Mouse (Mus musculus) urinary bladder, postnatal 10 days (tissue): Measurements from ENCODE around the gene Manba.
A peak's percentile ranks its signal among the peaks of the same experiment; 100 is the strongest.
"Not testable (repeated sequence)": the region's sequence is repeated elsewhere in the genome, so short reads cannot be mapped to it uniquely, and the experiment has no call there.

ENCODE experiments used
- DNase-seq: peaks from one replicate; pipeline ENCODE4 v3.0.0; 2022; ENCODE audit warnings: low spot score

Gene Manba

GRCm38 (mm10) chr3:135485128-135485899 is at the start of gene Manba:
Gene Manba (plus strand): TSS chr3:135485611.
- peak; percentile 11 for DNase-seq

- DNase-seq: no peak
Observed at GRCm38 (mm10) chr3:135436901-135437616, 48.4 kb upstream of the Manba start.

GRCm38 (mm10) chr3:135437758-135438495 is 47.5 kb upstream of the Manba start, which contains the start of gene Ube2d3:
Gene Ube2d3 (plus strand): TSS chr3:135438149.
- DNase-seq: peak; percentile 95

- DNase-seq: peak; percentile 87
Observed at GRCm38 (mm10) chr3:135438531-135438912, 46.9 kb upstream of the Manba start.

DNA sequence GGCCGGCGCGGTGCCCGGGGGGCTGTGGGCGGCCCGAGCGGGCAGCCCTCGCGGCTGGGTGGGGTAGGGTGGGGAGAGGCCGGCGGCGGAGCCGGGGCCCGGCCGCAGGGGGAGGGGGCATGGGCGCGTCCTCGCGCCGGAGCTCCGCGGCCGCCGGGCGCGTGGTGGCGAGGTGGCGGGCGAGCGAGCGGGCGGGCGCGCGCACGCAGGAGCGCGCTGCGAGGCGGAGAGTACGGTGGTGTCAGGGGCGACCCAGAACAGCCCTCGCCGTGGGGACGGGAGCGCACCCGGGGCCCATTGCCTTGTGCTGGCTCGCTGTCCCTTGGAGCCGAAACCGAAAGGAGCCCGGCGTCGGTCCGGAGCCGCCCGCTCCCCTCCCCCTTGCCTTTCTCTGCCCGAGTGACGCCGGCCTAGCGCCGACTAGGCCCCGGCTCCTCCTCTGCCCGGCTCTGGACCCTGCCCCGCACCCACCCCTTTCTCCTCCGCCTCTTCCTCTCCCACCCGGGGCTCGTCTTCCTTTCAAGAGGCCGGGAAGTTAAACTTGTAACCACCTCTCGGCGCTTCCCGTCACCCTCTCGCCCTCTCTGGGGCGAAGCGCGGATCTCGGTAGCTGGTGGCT is 46.4 kb upstream of the Manba start:
- peak; percentile 35 for DNase-seq

DNA sequence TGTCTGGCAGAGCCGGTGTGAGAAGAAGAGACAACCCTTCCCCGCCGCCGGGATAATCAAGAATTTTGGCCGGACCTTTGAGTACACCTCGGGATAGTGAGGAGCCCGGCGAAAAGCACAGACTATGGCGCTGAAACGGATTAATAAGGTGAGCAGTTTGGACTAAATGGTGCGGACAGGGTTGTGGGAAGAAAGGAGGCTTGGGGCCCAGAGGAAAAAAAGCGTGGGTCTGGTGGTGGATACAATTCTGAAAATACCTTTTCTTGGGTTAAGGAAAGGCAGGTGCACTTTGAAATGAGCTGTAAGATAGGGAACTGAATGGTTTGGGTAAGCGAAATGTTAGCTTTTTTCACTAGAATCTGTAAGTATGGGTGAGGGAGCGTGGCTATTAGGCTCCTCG is 45.8 kb upstream of the Manba start:
- DNase-seq: no peak

DNA sequence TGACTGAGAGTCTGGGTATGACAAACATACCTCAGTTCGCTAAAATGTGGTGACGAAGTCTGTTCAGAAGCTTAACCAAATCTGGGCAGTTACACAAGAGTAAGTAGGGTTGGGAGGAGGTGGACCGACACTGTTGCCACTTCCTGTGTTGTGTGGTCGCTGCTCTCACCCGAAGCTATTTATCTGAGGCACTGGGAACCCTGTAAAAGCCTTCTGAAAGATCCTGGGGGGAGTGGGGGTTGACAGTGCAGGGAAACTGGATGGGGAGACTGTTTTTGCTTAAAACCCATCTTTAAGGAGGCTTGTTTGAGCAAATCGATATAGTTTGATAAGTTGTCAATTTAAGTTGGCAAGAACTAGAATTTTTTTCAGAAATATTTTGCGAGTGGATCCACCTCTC is 45.2 kb upstream of the Manba start:
- no peak for DNase-seq

- no peak for DNase-seq
Observed at GRCm38 (mm10) chr3:135440621-135441020, 44.8 kb upstream of the Manba start.

DNA sequence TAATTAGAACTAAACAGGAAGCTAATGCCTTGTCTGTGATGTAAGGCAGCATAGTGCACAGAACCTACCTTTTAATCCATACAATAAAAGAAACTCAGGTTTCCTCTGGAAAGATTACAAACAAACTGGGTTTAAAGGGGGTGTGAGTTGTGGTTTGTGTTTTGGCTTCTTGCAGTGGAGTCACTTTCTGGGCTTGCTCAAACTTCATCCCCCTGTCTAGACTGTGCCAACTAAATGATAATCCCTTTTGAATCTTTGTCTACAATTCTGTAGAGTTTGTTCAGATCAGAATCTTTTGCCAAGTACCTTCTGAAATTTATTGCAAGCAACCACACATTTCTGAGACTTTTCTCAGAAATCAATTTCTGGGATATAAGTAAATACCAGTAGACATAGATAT is 40.5 kb upstream of the Manba start:
- DNase-seq: no peak

GRCm38 (mm10) chr3:135458981-135459380 is 26.4 kb upstream of the Manba start:
- no peak for DNase-seq

GRCm38 (mm10) chr3:135468402-135468801 is 17.0 kb upstream of the Manba start:
- no peak for DNase-seq

GRCm38 (mm10) chr3:135469146-135469545 is 16.3 kb upstream of the Manba start:
- DNase-seq: no peak

DNA sequence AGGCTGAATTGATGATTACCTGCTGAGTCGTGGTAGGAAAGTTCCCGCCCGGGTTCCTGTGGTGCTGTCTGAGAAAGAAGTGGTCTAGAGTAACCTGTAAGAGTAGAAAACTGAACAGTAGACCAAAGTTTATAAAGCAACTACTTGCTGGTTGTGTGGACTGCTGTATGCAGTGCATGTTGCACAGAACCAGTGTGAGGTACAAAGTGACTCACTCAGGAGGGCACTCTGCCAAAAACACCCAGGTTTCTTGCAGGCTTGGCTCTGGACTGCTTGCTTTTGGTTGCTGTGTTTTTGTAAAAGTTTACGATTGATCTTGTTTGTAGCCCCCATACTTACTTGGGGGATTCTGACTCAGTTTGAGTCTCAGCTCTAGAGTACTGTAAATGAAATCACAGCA is 15.4 kb upstream of the Manba start:
- DNase-seq: peak; percentile 30

DNA sequence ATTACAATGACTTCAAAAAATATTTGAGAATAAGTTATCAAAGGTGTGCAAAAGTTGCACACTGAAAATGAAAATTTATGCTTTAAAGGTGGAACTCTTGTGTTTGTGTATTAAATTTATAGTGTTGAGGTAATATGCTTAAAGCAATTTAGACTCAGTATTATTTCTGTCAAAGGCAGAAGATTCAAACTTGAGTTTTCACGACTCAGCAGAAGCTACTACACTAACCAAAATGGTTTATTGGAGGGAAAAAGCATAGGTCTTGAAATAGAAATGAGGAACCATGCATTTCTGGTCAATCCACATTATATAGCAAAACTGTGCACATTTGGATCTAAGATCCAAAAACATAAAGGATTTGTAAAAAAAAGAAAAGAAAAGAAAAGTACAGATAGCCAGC is 14.6 kb upstream of the Manba start:
- DNase-seq: no peak

GRCm38 (mm10) chr3:135475025-135475424 is 10.4 kb upstream of the Manba start:
- DNase-seq: no peak

DNA sequence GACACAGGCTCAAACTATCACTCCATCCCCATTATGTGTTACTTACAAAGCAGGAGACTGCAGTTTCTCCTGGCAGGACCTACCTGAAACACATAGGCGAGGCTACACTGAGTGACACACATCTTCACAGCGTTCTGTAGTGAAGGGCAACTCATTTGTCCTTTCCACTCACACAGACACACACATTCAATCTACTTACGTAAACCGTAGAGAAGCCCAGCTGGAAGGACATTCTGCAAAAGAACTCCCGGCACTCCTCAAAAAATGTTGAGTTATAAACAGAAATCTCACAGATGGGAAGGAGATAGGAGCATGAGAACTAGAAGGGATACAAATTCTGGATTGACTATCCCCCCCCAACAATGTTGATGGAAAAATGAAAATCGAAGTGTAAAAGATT is 9.1 kb upstream of the Manba start:
- no peak for DNase-seq

GRCm38 (mm10) chr3:135476977-135477376 is 8.4 kb upstream of the Manba start:
- DNase-seq: no peak

DNA sequence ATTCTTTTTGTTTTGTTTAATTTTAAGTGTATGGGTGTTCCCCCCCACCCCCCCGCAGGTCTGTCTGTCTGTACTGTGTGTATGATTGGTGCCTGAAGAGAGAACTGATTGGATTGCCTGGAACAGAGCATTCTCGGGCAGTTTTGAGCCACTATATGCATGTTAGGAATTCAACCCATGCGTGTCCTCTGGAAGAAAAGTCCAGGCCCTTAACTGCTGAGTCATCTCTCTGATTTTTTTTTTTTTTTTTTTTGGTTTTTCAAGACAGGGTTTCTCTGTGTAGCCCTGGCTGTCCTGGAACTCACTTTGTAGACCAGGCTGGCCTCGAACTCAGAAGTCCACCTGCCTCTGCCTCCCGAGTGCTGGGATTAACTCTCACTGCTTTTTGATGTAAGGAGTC is 6.3 kb upstream of the Manba start:
- DNase-seq: not testable (repeated sequence)

DNA sequence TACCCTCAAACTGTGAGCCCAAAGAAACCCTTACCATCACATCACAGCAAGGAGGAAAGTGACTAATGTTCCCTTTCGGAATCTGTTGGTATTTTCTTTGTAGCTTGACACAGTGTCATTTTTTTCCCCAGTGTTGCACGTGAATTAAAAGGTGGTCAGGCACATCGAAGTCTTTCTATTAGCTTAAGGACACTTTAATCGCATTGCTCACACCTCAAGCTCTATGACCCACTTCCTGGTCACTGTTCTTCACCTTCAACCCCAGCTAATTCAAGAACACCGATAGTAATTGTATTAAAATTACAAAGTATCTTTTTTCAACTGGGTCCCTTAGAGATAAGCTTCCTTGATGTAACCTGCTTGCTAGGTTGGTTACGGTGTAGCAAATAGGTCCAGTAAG is 4.6 kb upstream of the Manba start:
- DNase-seq: no peak

GRCm38 (mm10) chr3:135481608-135482007 is 3.8 kb upstream of the Manba start:
- DNase-seq: no peak

GRCm38 (mm10) chr3:135484650-135485049 is 761 bp upstream of the Manba start:
- not testable (repeated sequence) for DNase-seq

DNA sequence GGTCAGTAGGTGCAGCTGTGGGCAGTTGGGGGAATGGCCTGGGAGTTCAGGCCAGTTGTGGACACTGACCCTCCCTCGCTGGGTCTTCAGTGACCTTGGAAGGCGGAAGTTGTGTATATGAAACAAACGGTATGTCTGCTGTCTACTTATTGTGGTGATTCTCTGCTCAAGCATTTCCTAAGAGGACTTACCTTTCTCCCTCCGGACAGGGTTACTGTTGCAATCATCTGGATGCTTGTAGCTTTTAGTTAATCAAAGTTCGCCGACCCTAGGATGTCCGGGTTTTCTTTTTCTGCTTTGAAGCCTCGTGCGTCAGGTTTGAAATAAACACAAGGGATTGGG is 460 bp downstream of the Manba start:
- no peak for DNase-seq

DNA sequence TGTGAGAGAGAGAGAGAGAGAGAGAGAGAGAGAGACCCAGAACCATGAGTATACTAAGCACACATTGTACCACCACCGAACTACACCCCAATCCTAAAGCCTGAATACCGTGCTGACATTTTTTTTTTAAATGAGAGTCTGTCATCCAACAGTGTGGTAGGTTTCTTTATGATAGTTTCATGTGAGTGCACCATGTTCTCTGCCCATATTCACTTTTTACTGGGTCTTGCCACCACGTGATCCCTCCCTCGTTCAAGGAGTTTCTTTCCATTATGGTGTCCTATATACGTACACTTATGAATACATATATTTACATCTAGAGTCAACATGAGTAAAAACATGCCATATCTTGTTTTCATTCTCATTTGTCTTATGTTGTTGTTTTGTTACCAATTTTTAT is 940 bp downstream of the Manba start:
- no peak for DNase-seq
